Mouse (Mus musculus) splenic B cell, adult 2 months (primary cell): ENCODE measurements around the gene March9.

Experiments
- DNase-seq: peaks from one replicate; pipeline ENCODE4 v3.0.0-alpha.2; 2011; ENCODE audit warnings: low read depth, low spot score
- H3K27me3 ChIP-seq: 2 replicates; pipeline ENCODE4 v1.6.1; 2012; ENCODE audit warnings: mild to moderate bottlenecking, low read length, moderate library complexity, mixed read lengths; ENCODE audit not compliant: control insufficient read depth, poor library complexity, insufficient read depth, severe bottlenecking
- H3K36me3 ChIP-seq: 2 replicates; pipeline ENCODE4 v1.6.1; 2012; ENCODE audit warnings: mild to moderate bottlenecking, low read length, moderate library complexity, mixed read lengths; ENCODE audit not compliant: control insufficient read depth, poor library complexity, insufficient read depth, severe bottlenecking

Gene March9

DNA sequence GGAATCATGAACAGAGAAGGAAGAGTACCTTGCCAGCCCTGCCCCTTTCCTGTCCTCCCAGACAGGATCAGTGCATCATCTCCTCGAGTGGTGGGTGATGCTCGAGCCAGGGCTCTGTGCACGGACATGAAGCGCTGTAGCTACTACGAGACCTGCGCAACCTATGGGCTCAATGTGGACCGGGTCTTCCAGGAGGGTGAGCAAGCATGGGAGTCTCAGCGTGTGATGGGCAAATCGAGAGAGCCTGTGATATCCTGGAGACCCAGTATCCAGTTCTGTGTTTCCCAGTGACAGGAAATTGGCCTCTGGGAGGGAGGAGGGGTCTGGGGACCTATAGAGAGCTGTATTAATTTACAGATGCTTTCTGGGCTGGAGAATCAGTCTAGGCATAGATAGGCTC lies 25.1 kb upstream of the March9 start:
- no peak for DNase-seq
- Histone ChIP-seq H3K36me3 (peaks cover 16% of the 10 kb centered on the region), H3K27me3 (no peaks in the 10 kb centered on the region)

DNA sequence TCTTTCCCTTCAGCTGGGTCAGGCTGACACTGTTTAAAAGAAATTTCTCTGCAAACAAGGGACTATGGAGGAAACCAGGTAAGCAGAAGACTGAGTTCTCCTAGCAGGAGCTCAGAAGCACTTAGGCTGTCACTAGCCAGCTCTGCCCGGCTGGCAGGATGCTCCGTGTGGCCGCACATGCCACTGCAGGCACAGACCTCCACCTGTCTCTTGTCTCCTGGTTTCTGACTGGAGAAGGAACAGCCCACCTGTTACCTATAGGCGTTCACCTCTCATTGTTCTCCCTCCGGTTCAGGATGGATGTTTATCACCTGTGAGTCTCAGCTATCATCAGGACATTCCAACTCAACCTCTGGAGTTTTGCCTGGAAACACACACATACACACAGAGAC lies 23.9 kb upstream of the March9 start:
- no peak for DNase-seq
- Histone ChIP-seq H3K36me3 (peaks cover 18% of the 10 kb centered on the region), H3K27me3 (no peaks in the 10 kb centered on the region)

DNA sequence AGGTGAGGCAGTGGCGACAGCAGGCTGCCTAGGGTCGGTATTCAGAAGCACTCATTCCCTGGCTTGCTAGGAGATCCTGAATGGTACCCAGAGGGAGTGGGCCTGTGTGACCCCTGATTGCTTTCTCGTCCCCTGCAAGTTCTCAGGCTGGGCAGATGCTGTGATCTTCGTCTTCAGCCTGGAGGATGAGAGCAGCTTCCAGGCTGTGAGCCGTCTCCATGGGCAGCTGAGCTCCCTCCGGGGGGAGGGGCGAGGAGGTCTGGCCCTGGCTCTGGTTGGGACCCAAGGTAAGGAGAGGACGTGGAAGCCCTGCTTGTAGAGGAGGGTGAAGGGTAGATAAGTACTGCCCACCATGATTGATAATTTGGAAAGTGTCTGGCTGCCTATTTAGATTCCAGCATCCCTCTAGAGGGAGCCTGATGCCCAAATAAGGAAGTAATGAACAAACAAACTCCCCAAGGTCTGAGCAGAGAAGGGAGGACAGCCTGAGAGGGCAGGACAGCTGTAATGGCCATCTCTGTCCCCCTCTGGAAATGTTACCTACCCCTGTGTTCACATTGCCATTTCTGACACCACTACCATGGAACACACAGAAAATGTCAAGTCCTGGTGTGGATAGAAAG lies 23.4 kb upstream of the March9 start:
- Histone ChIP-seq H3K36me3 (peaks cover 18% of the 10 kb centered on the region), H3K27me3 (no peaks in the 10 kb centered on the region)
- no peak for DNase-seq

DNA sequence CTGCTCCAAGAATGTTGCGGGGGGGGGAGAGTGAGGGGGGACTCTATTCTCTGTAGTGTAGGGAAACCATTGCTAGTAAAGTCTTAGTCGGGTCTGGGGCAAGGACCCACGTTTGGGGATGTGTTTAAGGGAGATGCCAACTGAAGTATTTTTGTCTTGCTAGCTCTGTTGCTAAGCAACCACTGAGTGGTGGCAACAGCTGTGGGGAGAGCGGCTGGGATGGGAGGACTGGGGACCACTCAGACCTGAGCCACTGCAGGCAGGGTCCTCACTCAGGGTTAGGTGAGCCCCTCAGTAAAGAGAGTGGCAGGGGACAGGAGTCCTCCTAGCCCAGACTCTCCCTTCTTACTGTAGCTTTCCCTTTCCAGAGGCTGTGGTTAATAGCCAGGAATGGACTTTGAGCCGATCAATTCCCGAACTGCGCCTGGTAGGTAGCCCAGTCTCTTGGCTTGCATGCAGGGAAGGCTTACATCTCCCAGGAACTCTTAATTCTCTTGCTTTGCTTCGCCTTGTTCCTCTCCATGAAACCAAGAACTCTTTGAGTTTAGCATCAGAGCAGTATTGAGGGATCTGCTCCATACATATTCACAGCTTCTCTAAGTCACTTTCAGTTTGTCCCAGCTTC lies 22.1 kb upstream of the March9 start:
- Histone ChIP-seq H3K36me3 (peaks cover 13% of the 10 kb centered on the region), H3K27me3 (no peaks in the 10 kb centered on the region)
- DNase-seq: no peak

DNA sequence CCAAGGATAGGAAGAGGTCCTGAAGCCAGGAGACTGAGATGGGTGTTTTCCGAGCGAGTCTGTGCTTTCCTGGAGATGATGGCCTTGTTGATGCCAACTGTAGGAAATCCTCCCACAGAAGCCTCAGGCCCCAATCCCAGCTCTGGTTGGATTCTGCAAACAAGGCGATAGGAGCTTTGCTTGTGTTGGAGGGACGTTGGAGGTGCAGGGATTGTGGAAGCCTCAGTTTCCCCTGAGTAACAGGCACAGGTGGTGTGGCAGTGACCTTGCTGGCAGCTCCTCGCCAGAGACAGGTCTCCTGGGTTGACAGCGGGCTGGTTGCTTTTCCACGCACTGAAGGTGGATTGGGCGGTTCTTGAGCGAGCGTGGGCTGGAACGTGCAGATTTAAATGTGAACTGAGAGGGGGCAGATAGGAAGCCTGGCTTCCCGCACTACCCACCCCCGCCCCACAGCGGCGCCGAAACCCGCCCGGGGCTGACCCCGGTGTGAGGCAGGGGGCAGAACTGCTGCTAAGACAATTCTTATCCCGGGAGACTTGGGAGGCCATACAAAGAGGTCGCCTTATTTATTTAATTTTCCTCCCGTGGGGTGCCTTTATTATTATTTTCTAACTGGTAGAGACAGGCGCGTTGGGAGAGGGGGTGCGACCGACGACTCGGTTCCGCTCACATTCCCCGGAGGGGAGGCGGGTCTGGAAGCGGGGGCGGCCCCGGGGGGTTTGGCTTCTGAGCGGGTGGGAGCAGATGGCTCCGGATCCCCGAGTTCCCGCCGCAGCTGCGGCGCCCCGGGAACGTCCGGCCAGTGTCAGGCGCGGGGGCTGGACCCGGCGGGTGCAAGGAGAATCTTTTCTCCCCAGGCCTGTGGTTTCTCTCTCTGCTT lies 21.2 kb upstream of the March9 start:
- no peak for DNase-seq
- H3K36me3 ChIP-seq: peaks cover 13% of the 10 kb centered on the region

DNA sequence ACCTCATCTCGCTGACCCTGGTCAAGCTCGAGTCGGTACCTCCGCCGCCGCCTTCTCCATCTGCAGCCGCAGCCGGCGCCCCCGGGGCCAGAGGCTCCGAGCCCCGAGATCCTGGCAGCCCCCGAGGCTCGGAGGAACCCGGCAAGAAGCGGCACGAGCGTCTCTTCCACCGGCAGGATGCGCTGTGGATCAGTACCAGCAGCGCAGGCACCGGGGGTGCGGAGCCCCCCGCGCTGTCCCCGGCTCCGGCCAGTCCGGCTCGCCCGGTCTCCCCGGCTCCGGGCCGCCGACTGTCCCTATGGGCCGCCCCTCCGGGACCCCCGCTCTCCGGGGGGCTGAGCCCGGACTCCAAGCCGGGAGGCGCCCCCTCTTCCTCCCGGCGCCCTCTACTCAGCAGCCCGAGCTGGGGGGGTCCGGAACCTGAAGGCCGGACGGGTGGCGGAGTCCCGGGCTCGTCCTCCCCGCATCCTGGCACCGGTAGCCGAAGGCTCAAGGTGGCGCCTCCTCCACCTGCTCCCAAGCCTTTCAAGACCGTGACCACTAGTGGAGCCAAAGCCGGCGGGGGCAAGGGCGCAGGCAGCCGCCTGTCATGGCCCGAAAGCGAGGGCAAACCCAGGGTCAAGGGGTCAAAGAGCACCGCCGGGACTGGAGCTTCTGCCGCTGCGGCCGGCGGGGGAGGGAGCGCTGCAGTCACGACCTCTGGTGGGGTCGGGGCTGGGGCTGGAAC lies 19.8 kb upstream of the March9 start:
- DNase-seq: no peak
- H3K27me3 ChIP-seq: no peaks in the 10 kb centered on the region
- peaks cover 13% of the 10 kb centered on the region for H3K36me3 ChIP-seq

More for the DNA sequence above, 21.2 kb upstream of the March9 start:
- no peaks in the 10 kb centered on the region for H3K27me3 ChIP-seq

DNA sequence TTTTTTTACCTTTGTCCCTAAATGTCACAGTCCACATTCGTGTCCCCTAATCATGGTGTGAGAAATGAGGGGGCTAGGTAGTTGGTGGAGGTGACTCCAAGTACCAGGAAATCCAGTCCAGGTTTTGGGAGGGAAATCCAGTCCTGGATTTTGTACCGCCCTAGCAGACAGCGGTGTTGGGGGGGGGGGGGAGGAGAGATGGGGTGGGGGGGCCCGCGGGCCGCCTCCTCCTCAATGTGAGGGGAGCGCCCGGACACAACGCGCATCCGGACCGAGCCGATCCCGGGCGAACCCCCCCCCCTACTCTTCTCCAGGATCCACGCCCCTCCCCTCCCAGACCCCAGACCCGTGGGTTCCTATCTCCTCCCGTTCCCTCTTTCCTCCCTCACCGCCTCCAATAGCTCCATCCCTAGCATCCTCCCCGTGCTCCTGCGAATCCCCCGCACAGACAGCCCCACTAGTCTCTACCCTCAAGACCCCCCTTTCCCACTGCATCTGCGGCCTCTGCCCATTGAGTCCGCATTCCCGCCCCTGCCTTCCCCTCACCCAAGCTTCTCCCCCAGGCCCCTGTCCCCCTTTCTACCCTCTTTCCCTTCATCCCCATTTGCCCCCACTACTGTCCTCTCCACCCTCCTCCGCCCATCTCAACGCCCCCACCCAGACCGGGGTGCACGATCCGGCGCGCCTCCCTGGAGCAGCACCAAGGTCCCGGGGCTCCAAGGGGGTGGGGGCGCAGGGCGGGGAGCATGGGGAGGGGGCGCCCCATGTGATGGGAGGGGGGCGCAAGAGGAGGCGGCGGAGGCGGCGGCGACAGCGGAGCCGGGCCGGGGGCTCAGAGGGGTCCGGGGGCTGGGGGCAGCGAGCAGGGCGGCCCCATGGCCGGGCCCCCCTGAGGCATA lies 18.9 kb upstream of the March9 start:
- DNase-seq: no peak
- Histone ChIP-seq H3K36me3 (peaks cover 13% of the 10 kb centered on the region), H3K27me3 (no peaks in the 10 kb centered on the region)

DNA sequence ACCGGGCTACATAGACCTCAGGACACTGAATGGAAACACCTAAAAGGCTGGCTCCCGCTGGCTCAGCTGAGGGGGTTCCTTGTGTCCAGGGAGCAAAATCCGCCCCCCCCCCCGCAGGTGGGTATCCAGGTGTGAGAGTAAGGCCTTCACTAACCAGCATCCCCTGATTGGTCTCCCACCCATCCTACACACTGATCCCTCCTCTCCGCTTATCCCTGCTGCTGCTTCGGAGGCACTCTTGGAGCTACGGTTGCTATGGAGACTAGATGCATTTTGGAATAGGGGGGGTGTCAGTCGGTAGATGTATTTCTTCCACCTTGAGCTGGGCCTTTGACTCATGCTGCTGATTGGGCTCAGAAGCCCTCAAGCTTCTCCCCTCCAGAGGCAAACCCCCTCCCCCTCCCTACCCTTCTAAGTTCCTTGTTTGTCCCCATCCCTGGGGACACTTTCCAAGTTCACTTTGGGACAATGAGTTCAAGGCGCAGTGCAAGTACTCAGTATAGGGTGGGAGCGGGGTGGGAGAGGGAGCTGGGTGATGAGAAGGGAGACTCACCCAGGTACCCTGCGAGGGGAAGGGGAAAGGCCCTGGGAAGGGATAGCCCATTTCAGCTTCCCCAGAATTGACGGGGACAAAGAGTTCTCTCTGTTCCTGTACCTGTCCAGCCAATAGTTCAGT lies 18.2 kb upstream of the March9 start:
- no peaks in the 10 kb centered on the region for H3K27me3 ChIP-seq
- H3K36me3 ChIP-seq: peaks cover 13% of the 10 kb centered on the region
- DNase-seq: no peak

DNA sequence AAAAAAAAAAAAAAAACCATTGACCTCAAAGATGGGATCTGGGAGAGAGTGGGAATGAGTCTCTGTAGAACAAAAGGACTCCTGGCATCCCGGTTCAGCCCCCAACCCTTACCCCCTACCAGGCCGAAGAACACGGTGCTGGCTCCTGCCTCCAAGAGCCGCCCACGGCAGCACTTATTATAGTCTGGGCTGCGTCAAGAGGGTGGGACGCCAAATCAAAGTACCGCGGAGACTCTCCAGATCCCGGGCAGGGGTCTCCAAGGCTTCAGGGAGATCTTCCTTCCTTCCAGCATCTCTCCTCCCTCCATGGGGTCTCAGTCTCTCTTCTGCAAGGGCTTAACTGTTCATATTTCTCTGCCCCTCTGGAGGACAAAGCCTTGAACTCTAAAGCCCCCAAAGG lies 17.5 kb upstream of the March9 start:
- no peaks in the 10 kb centered on the region for H3K27me3 ChIP-seq
- DNase-seq: no peak
- H3K36me3 ChIP-seq: peaks cover 11% of the 10 kb centered on the region

DNA sequence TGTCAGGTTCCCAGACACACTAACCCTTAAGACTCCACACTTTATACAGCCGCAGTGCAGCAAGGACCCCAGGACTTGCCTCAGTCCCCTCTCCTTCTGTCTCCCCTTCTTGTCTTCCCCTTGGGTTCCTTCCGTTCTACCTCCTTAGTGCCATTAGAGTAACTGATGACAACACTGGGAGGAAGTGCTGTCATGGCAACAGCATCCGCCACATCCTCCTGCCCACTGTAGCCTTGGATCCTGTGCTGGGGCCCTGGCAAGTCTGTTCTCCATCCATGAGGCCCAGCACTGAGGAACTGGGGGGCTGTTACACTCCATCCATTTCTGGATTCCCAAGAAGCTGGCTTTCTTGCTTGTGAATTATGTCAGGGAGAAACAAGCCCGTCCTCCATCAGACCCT lies 16.1 kb upstream of the March9 start:
- H3K27me3 ChIP-seq: no peaks in the 10 kb centered on the region
- peaks cover 11% of the 10 kb centered on the region; the same call in 1 of the 2 replicates for H3K36me3 ChIP-seq
- DNase-seq: peak; percentile 83

DNA sequence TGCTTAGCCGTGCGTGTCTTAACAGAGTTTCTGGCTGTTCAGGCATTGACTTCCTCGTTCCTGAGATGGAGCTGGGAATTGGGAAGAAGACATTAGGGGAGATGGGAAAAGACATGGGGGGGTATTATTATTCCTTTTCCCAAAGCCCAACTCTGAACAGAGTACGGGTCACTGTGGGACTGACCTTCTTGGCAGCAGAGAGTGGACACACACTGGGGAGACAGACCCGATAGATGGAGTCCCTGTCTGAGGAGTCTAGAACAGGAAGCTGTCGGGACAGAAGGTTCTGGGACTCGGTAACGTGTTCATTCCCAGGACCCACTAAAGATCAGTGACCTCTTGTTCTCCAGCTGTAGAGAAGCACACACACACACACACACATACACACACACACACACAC lies 15.7 kb upstream of the March9 start:
- peak; percentile 16 for DNase-seq

DNA sequence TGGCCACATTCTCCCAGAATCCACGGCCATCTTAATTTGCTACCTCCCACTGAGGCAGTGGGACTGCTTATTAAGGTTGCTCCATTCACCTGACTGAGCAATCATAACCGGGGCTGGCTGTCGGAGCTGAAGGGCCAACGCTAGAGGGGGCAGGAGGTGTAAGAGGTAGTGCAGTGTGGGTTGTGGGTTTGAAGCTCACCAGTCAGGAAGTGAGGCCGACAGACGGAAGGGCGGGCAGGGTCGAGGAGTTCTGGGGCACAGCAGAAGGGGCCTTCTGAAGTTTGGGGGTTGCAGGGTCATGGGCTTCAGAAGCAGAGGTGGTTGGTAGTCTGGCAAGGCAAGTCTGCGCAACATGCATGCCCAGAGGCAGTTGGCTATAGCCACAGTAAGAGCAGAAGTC lies 15.1 kb upstream of the March9 start, which contains the start of gene Agap2:
Gene Agap2, plus strand, starts transcription at position 205 of the 400 bp plus-strand sequence.
- peak; percentile 87 for DNase-seq
- Histone ChIP-seq H3K36me3 (peaks cover 9% of the 10 kb centered on the region; the same call in 1 of the 2 replicates), H3K27me3 (no peaks in the 10 kb centered on the region)

More for the DNA sequence above, 15.7 kb upstream of the March9 start:
- no peaks in the 10 kb centered on the region for H3K27me3 ChIP-seq
- peaks cover 11% of the 10 kb centered on the region; the same call in 1 of the 2 replicates for H3K36me3 ChIP-seq

DNA sequence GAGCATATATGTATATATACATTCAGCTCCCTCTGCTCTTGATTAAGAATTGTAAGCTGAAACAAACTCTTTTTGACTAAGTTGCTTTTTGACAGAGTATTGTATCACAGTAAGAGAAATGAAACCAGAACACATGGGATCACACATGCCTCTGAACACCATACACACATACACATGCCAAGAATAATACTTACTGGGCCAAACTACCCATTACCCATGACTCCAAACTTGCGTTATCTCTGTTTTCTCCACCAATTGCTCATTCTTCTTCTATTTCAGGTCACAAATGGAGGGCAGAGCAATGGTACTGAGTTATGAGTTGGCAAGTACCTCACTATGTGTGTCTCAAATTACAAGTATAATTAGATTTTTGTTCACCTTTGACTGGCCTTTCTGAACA lies 14.0 kb upstream of the March9 start:
- H3K36me3 ChIP-seq: peaks cover 4% of the 10 kb centered on the region; the same call in 1 of the 2 replicates
- DNase-seq: no peak

More for the DNA sequence above, 14.0 kb upstream of the March9 start:
- no peaks in the 10 kb centered on the region for H3K27me3 ChIP-seq
